Mouse (Mus musculus): Measurements from ENCODE around the gene Olfr1243. TPM values are rescaled to one million over a fixed set of nuclear protein-coding genes. Genes with fewer than 3 reads are reported as not detected.

The Olfr1243 gene
- polyA plus RNA-seq (2017; shearing (Covaris generic)) = not detected

DNA sequence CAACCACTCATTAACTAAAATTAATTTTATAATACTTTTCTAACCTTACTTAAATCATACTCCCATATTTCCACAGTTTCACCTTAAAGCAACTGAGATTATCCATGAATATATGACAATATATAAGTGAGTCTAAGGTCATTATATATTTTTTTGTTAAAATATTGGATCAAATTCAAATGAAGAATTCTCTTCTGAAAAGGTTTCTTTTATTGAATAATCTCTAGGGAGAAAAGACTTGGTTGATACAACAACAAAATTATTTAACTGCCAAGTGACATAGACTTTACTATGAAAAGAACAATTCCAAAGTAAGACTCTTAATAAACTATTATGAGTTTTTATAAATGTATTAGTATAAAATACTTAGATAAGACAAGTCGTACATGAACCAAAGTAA is at the start of gene Olfr1243:
Gene Olfr1243, minus strand, starts transcription at position 101 of the 400 bp plus-strand sequence.

DNA sequence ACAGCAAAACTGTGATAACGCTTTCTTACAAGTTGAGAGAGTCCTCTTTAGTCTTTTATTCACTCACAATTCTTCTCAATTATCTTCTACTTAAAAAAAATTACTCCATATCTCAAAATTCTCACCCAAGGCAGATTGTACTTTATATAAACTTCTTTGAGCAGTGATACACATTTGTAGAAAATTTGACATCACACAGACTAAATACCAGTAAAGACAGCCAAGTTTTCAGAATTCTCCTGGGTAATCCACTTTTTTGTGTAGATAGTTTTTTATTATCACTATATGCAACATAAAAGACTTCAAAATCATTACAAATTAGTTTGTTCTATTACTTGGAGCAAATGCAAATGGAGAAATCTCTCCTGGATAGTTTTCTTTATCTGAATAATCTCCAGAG is 47.1 kb upstream of the Olfr1243 start, which contains the start of gene Olfr1245:
Gene Olfr1245, minus strand, starts transcription at position 101 of the 400 bp plus-strand sequence.

DNA sequence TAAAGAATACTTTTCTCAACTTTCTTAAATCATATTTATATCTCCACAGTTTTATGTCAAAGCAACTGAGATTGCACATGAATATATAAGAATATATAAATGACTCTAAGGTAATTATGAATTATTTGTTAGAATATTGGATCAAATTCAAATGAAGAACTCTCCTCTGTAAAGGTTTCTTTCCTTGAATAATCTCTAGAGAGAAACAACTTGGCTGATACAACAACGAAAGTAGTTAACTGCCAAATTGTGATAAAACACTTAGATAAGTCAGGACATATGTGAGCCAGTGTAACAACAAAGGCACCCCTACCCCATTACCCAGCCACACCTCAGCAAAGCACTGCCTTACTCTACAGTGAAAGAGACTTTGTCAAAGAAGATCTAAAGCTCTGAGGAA is 33.1 kb downstream of the Olfr1243 start, which contains the start of gene Olfr1242:
Gene Olfr1242, minus strand, starts transcription at position 101 of the 400 bp plus-strand sequence.

DNA sequence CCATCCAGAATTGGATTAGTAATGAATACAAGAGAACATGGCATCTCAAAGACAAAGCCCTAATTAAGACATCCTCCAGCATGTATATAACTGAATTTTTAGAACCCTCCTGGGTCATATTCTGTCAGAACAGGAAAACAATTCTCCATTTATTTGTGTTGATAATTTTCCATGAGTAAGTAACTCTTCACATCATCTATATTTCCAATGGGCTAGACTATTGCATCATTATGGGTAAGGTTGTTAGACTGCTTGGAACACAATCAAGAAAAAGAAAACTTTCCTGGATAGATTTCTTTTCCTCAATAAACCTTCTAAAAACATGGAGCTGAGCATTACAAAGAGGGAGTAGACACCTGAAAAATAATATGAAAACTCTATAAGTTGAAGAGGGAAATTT is 44.3 kb downstream of the Olfr1243 start, which contains the start of gene Olfr1241:
Gene Olfr1241, minus strand, starts transcription at position 101 of the 400 bp plus-strand sequence.

Other genes starting within 250 kb of the Olfr1243 start
- gene Olfr1229, start 243.5 kb downstream of the Olfr1243 start, polyA plus RNA-seq (2017; shearing (Covaris generic)) = 0.11 TPM
- not detected for gene Olfr1230, start 234.2 kb downstream of the Olfr1243 start, polyA plus RNA-seq (2017; shearing (Covaris generic))
- gene Olfr1231, start 224.4 kb downstream of the Olfr1243 start, polyA plus RNA-seq (2017; shearing (Covaris generic)) = not detected
- gene Olfr1232, start 201.8 kb downstream of the Olfr1243 start, polyA plus RNA-seq (2017; shearing (Covaris generic)) = not detected
- not detected for gene Olfr1233, start 189.1 kb downstream of the Olfr1243 start, polyA plus RNA-seq (2017; shearing (Covaris generic))
- gene Olfr1234, start 166.6 kb downstream of the Olfr1243 start, polyA plus RNA-seq (2017; shearing (Covaris generic)) = not detected
- 0.07 TPM for gene Olfr1238, start 121.8 kb downstream of the Olfr1243 start, polyA plus RNA-seq (2017; shearing (Covaris generic))
- not detected for gene Olfr1239, start 111.1 kb downstream of the Olfr1243 start, polyA plus RNA-seq (2017; shearing (Covaris generic))
- not detected for gene Olfr1240, start 88.5 kb downstream of the Olfr1243 start, polyA plus RNA-seq (2017; shearing (Covaris generic))
- not detected for gene Olfr1241, start 44.4 kb downstream of the Olfr1243 start, polyA plus RNA-seq (2017; shearing (Covaris generic))
- not detected for gene Olfr1242, start 33.2 kb downstream of the Olfr1243 start, polyA plus RNA-seq (2017; shearing (Covaris generic))
- gene Olfr1245, start 47.0 kb upstream of the Olfr1243 start, polyA plus RNA-seq (2017; shearing (Covaris generic)) = not detected
- gene Olfr1246, start 61.7 kb upstream of the Olfr1243 start, polyA plus RNA-seq (2017; shearing (Covaris generic)) = not detected
- gene Olfr1247, start 82.6 kb upstream of the Olfr1243 start, polyA plus RNA-seq (2017; shearing (Covaris generic)) = not detected
- not detected for gene Olfr1248, start 86.8 kb upstream of the Olfr1243 start, polyA plus RNA-seq (2017; shearing (Covaris generic))
- gene Olfr1249, start 103.5 kb upstream of the Olfr1243 start, polyA plus RNA-seq (2017; shearing (Covaris generic)) = not detected
- not detected for gene Olfr1250, start 130.0 kb upstream of the Olfr1243 start, polyA plus RNA-seq (2017; shearing (Covaris generic))
- not detected for gene Olfr1251, start 140.4 kb upstream of the Olfr1243 start, polyA plus RNA-seq (2017; shearing (Covaris generic))
- gene Olfr1252, start 193.5 kb upstream of the Olfr1243 start, polyA plus RNA-seq (2017; shearing (Covaris generic)) = not detected
- gene Olfr1253, start 225.6 kb upstream of the Olfr1243 start, polyA plus RNA-seq (2017; shearing (Covaris generic)) = not detected